In the genomic region with DNA sequence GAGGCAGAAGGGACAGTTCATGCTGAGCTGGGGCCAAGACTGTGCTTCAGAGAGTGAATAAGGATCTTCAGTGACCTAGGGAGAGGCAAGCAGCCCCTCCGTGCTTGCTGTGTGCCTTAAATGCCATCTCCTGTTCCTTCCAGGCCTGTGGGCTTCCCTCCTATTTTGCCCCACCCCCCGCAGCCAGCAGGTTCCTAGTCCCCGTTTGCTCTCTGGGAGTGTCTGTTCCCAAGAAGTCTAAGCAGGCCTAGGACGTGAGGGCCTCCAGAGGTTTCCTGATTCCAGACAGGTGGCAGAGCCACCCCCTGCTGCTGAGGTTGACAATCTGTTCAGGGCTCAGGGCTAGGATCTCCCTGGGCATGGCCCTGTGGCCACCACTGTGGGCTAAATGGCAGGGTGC, we compare ENCODE assay signal across 20 mouse cellular contexts. TPM values are rescaled to one million over a fixed set of nuclear protein-coding genes. Genes with fewer than 3 reads are reported as not detected.
DNase-seq lines count a peak whose midpoint lies in the region; ATAC-seq and TF ChIP-seq lines count a peak whose summit lies in the region.
"Had no signal": no experiment of that assay in that cellular context is flagged by ENCODE, and none has a peak within 500 bp of the region (broad histone marks: within the 10 kb centered on the region; RNA-seq: fewer than 3 reads in every experiment).

No protein-coding gene starts in this region.

- no peak overlapping the region for H3K9ac ChIP-seq in heart, embryonic 16.5 days (ENCODE audit: low read length)
- no peak overlapping the region for H3K9ac ChIP-seq in liver, embryonic 12.5 days
- no peak overlapping the region for H3K9ac ChIP-seq in stomach, embryonic 14.5 days (replicated peaks; ENCODE audit: low read depth, low read length)
- H3K9ac ChIP-seq: hindbrain, embryonic 12.5 days; limb, embryonic 12.5 days; midbrain, embryonic 12.5 days; neural tube, embryonic 13.5 days had no signal

- no peak overlapping the region for H3K4me2 ChIP-seq in heart, embryonic 16.5 days (ENCODE audit: low read depth, low read length)
- H3K4me2 ChIP-seq in liver, embryonic 12.5 days: no peak overlapping the region
- no peak overlapping the region for H3K4me2 ChIP-seq in stomach, embryonic 14.5 days (replicated peaks; ENCODE audit: low read depth, low read length)
- H3K4me2 ChIP-seq: hindbrain, embryonic 12.5 days; limb, embryonic 12.5 days; midbrain, embryonic 12.5 days; neural tube, embryonic 13.5 days had no signal

- H3K27ac ChIP-seq in heart, embryonic 16.5 days (ENCODE audit: low read length): peak overlapping the region; percentile 21; the same call in 1 of the 2 replicates
- no peak overlapping the region for H3K27ac ChIP-seq in heart, embryonic 10.5 days
- peak overlapping the region; percentile 47 for H3K27ac ChIP-seq in bone marrow, adult 2 months (ENCODE audit: control insufficient read depth, insufficient read depth, low read depth, low read length, poor library complexity)
- peak overlapping the region; percentile 56; the same call in 1 of the 2 replicates for H3K27ac ChIP-seq in liver, embryonic 12.5 days
- 0 out of 2 replicates have a peak overlapping the region, but pooled peaks have one; percentile 10 for H3K27ac ChIP-seq in stomach, embryonic 14.5 days (ENCODE audit: low read length)
- H3K27ac ChIP-seq: hindbrain, embryonic 12.5 days; left cerebral cortex, adult 2 months; limb, embryonic 12.5 days; midbrain, embryonic 12.5 days; neural tube, embryonic 13.5 days had no signal

- no peaks in the 10 kb centered on the region for H3K27me3 ChIP-seq in heart, embryonic 16.5 days (ENCODE audit: control insufficient read depth, insufficient read depth, low read length)
- no peaks in the 10 kb centered on the region for H3K27me3 ChIP-seq in heart, embryonic 10.5 days (ENCODE audit: insufficient read depth, poor library complexity, severe bottlenecking)
- H3K27me3 ChIP-seq in liver, embryonic 12.5 days (replicated peaks): no peaks in the 10 kb centered on the region
- no peaks in the 10 kb centered on the region for H3K27me3 ChIP-seq in stomach, embryonic 14.5 days (ENCODE audit: control insufficient read depth, insufficient read depth, low read length)
- H3K27me3 ChIP-seq: hindbrain, embryonic 12.5 days; limb, embryonic 12.5 days; midbrain, embryonic 12.5 days; neural tube, embryonic 13.5 days had no signal

- no peak for TF ChIP-seq POLR2A in bone marrow, adult 2 months (IDR thresholded peaks at IDR 0.05; ENCODE audit: borderline replicate concordance, control insufficient read depth, low read depth, low read length)

- no peak for TF ChIP-seq CTCF in bone marrow, adult 2 months (IDR thresholded peaks at IDR 0.05; ENCODE audit: control insufficient read depth, insufficient read depth, low read length)

- H3K4me3 ChIP-seq in heart, embryonic 16.5 days (ENCODE audit: low read length): no peak overlapping the region
- no peak overlapping the region for H3K4me3 ChIP-seq in heart, embryonic 10.5 days
- no peak overlapping the region for H3K4me3 ChIP-seq in bone marrow, adult 2 months (replicated peaks; ENCODE audit: control insufficient read depth, low read depth, low read length)
- no peak overlapping the region for H3K4me3 ChIP-seq in liver, embryonic 12.5 days
- H3K4me3 ChIP-seq in stomach, embryonic 14.5 days (ENCODE audit: low read depth, low read length): no peak overlapping the region
- H3K4me3 ChIP-seq: hindbrain, embryonic 12.5 days; left cerebral cortex, adult 2 months; limb, embryonic 12.5 days; midbrain, embryonic 12.5 days; neural tube, embryonic 13.5 days had no signal

- H3K36me3 ChIP-seq in heart, embryonic 16.5 days (ENCODE audit: control insufficient read depth, insufficient read depth): peaks cover 30% of the 10 kb centered on the region
- H3K36me3 ChIP-seq in heart, embryonic 10.5 days: peaks cover 64% of the 10 kb centered on the region
- peaks cover 61% of the 10 kb centered on the region for H3K36me3 ChIP-seq in liver, embryonic 12.5 days
- peaks cover 34% of the 10 kb centered on the region for H3K36me3 ChIP-seq in stomach, embryonic 14.5 days (ENCODE audit: control insufficient read depth, insufficient read depth, low read length)

- no peak for ATAC-seq in heart, embryonic 16.5 days (replicated peaks; ENCODE audit: extremely low read depth, insufficient read depth, low FRiP score)
- ATAC-seq in liver, embryonic 12.5 days: no peak
- no peak for ATAC-seq in stomach, embryonic 14.5 days (ENCODE audit: insufficient number of reproducible peaks, insufficient read depth, low FRiP score, low read depth)
- ATAC-seq: inflammation-experienced regulatory T-cells, adult 6 months had no signal

- no peak for DNase-seq in heart, embryonic 10.5 days (ENCODE audit: low spot score)
- DNase-seq in lung, postnatal 10 days: no peak
- no peak for DNase-seq in embryo, embryonic 11 days
- DNase-seq: adrenal gland, postnatal 36 days; cerebellum, adult 9-10 months; kidney, postnatal 10 days; thymus, postnatal 4 days had no signal

- 53% methylated on average over 4 of the region's 4 CpGs for WGBS in heart, embryonic 16.5 days
- WGBS in heart, embryonic 10.5 days: 54% methylated on average over 4 of the region's 4 CpGs
- WGBS in bone marrow, adult 2 months: 47% methylated on average over 4 of the region's 4 CpGs
- WGBS in liver, embryonic 12.5 days (ENCODE audit: insufficient replicate concordance): 78% methylated on average over 4 of the region's 4 CpGs
- WGBS in stomach, embryonic 14.5 days: 52% methylated on average over 4 of the region's 4 CpGs

- H3K4me1 ChIP-seq in heart, embryonic 16.5 days (ENCODE audit: control insufficient read depth, insufficient read depth, low read length): peaks cover 9% of the 10 kb centered on the region
- peaks cover 25% of the 10 kb centered on the region for H3K4me1 ChIP-seq in heart, embryonic 10.5 days
- H3K4me1 ChIP-seq in bone marrow, adult 2 months (ENCODE audit: control insufficient read depth, insufficient read depth, low read length): no peaks in the 10 kb centered on the region; the same call in 1 of the 2 replicates
- H3K4me1 ChIP-seq in liver, embryonic 12.5 days: peaks cover 19% of the 10 kb centered on the region; the same call in 1 of the 2 replicates
- no peaks in the 10 kb centered on the region for H3K4me1 ChIP-seq in stomach, embryonic 14.5 days (ENCODE audit: control insufficient read depth, insufficient read depth, low read length)
- H3K4me1 ChIP-seq: hindbrain, embryonic 12.5 days; limb, embryonic 12.5 days; midbrain, embryonic 12.5 days; neural tube, embryonic 13.5 days had no signal

- no peaks in the 10 kb centered on the region for H3K9me3 ChIP-seq in heart, embryonic 16.5 days (replicated peaks; ENCODE audit: control insufficient read depth, low read length)
- no peaks in the 10 kb centered on the region for H3K9me3 ChIP-seq in heart, embryonic 10.5 days
- no peaks in the 10 kb centered on the region for H3K9me3 ChIP-seq in liver, embryonic 12.5 days (replicated peaks)
- no peaks in the 10 kb centered on the region for H3K9me3 ChIP-seq in stomach, embryonic 14.5 days (ENCODE audit: control insufficient read depth, low read depth, low read length)
- H3K9me3 ChIP-seq: hindbrain, embryonic 12.5 days; limb, embryonic 12.5 days; midbrain, embryonic 12.5 days; neural tube, embryonic 13.5 days had no signal

RNA-seq across cellular contexts. Expression of a gene that starts 12.7 kb away (rescaled TPM):
- not detected in 2 replicates for polyA plus RNA-seq in heart, embryonic 16.5 days (2015; fragmentation: Nextera tagmentation; extraction: Ambion mirVana)
- 0.28 TPM in 1 of 2 replicates, not detected in the other for polyA plus RNA-seq in heart, embryonic 10.5 days (2016; fragmentation: Nextera tagmentation; extraction: Ambion mirVana)
- polyA plus RNA-seq in bone marrow, adult 2 months (2011; ENCODE audit: insufficient read depth, insufficient read length, low replicate concordance, missing spikeins): not detected in 2 replicates
- polyA plus RNA-seq in liver, embryonic 12.5 days (2016; fragmentation: Nextera tagmentation; extraction: Ambion mirVana): 0.28 and 0.41 TPM in 2 replicates
- 1.6 TPM in 2 replicates for polyA plus RNA-seq in stomach, embryonic 14.5 days (2014; fragmentation: Nextera tagmentation; extraction: Ambion mirVana)
- polyA plus RNA-seq: forebrain, embryonic 11.5 days; heart, postnatal 0 days; hindbrain, embryonic 12.5 days; inflammation-experienced regulatory T-cells, adult 6 months; limb, embryonic 12.5 days; midbrain, embryonic 12.5 days had no signal

RNA-seq across cellular contexts. Expression of a gene that starts 20.3 kb away (rescaled TPM):
- 0.32 TPM in 1 of 2 replicates, not detected in the other for polyA plus RNA-seq in heart, embryonic 16.5 days (2015; fragmentation: Nextera tagmentation; extraction: Ambion mirVana)
- polyA plus RNA-seq in heart, embryonic 10.5 days (2016; fragmentation: Nextera tagmentation; extraction: Ambion mirVana): not detected in 2 replicates
- polyA plus RNA-seq in bone marrow, adult 2 months (2011; ENCODE audit: insufficient read depth, insufficient read length, low replicate concordance, missing spikeins): not detected in 2 replicates
- polyA plus RNA-seq in liver, embryonic 12.5 days (2016; fragmentation: Nextera tagmentation; extraction: Ambion mirVana): not detected in 2 replicates
- not detected in 2 replicates for polyA plus RNA-seq in stomach, embryonic 14.5 days (2014; fragmentation: Nextera tagmentation; extraction: Ambion mirVana)
- polyA plus RNA-seq: forebrain, embryonic 11.5 days; heart, postnatal 0 days; hindbrain, embryonic 12.5 days; inflammation-experienced regulatory T-cells, adult 6 months; limb, embryonic 12.5 days; lung, embryonic 16.5 days had no signal

RNA-seq across cellular contexts. Expression of a gene that starts 48.5 kb away (rescaled TPM):
- polyA plus RNA-seq in heart, embryonic 16.5 days (2015; fragmentation: Nextera tagmentation; extraction: Ambion mirVana): 27.2 and 31.4 TPM in 2 replicates
- 34.6 and 34.8 TPM in 2 replicates for polyA plus RNA-seq in heart, embryonic 10.5 days (2016; fragmentation: Nextera tagmentation; extraction: Ambion mirVana)
- polyA plus RNA-seq in bone marrow, adult 2 months (2011; ENCODE audit: insufficient read depth, insufficient read length, low replicate concordance, missing spikeins): 6.9 and 11.9 TPM in 2 replicates
- 21.5 and 21.8 TPM in 2 replicates for polyA plus RNA-seq in liver, embryonic 12.5 days (2016; fragmentation: Nextera tagmentation; extraction: Ambion mirVana)
- 33.0 and 39.1 TPM in 2 replicates for polyA plus RNA-seq in stomach, embryonic 14.5 days (2014; fragmentation: Nextera tagmentation; extraction: Ambion mirVana)

RNA-seq across cellular contexts. Expression of a gene that starts 49.5 kb away (rescaled TPM):
- 26.4 and 29.6 TPM in 2 replicates for polyA plus RNA-seq in heart, embryonic 16.5 days (2015; fragmentation: Nextera tagmentation; extraction: Ambion mirVana)
- polyA plus RNA-seq in heart, embryonic 10.5 days (2016; fragmentation: Nextera tagmentation; extraction: Ambion mirVana): 33.5 and 43.1 TPM in 2 replicates
- 17.8 and 20.9 TPM in 2 replicates for polyA plus RNA-seq in bone marrow, adult 2 months (2011; ENCODE audit: insufficient read depth, insufficient read length, low replicate concordance, missing spikeins)
- 23.7 and 27.6 TPM in 2 replicates for polyA plus RNA-seq in liver, embryonic 12.5 days (2016; fragmentation: Nextera tagmentation; extraction: Ambion mirVana)
- polyA plus RNA-seq in stomach, embryonic 14.5 days (2014; fragmentation: Nextera tagmentation; extraction: Ambion mirVana): 31.0 and 32.3 TPM in 2 replicates
